Mouse (Mus musculus) spleen, adult 2 months (tissue): ENCODE results near the gene Crtam. TPM values are rescaled to one million over a fixed set of nuclear protein-coding genes. Genes with fewer than 3 reads are reported as not detected.

Experiments used
- DNase-seq, 2 experiments: peaks; one replicate each; pipeline versions ENCODE4 v3.0.0 to v3.0.0-alpha.2; 2012 to 2021; ENCODE audit warnings: low spot score in 2 of 2, low read depth in 1 of 2
- H3K27ac ChIP-seq: fragments of 200-500 bp; 2 replicates; pipeline ENCODE4 v1.5.1; 2012; ENCODE audit warnings: low read length, inconsistent platforms; ENCODE audit not compliant: insufficient read depth
- H3K27me3 ChIP-seq: fragments of 200-500 bp; 2 replicates; pipeline ENCODE4 v1.6.1; 2012; ENCODE audit warnings: mild to moderate bottlenecking, moderate library complexity, low read length, inconsistent platforms; ENCODE audit not compliant: control insufficient read depth, insufficient read depth
- H3K36me3 ChIP-seq: fragments of 200-500 bp; 2 replicates; pipeline ENCODE4 v1.6.1; 2012; ENCODE audit warnings: mild to moderate bottlenecking, low read length, inconsistent platforms; ENCODE audit not compliant: control insufficient read depth, insufficient read depth
- H3K4me1 ChIP-seq: fragments of 200-500 bp; 2 replicates; pipeline ENCODE4 v1.6.1; 2011; ENCODE audit warnings: inconsistent platforms; ENCODE audit not compliant: control insufficient read depth, insufficient read depth, insufficient read length
- H3K4me3 ChIP-seq: fragments of 200-500 bp; 2 replicates; pipeline ENCODE4 v1.5.1; 2011; ENCODE audit warnings: mild to moderate bottlenecking, inconsistent platforms; ENCODE audit not compliant: insufficient read depth, insufficient read length; ENCODE audit errors: extremely low read depth
- CTCF ChIP-seq: fragments of 200-500 bp; IDR thresholded peaks from 2 replicates; pipeline ENCODE4 v1.5.1; 2011; ENCODE audit warnings: mild to moderate bottlenecking, inconsistent platforms; ENCODE audit not compliant: insufficient read depth, insufficient read length, insufficient replicate concordance; ENCODE audit errors: extremely low read depth
- POLR2A ChIP-seq: fragments of 200-500 bp; IDR thresholded peaks from 2 replicates; pipeline ENCODE4 v1.6.1; 2011; ENCODE audit warnings: low read depth, low read length, inconsistent platforms
- WGBS: fragments of 180-500 bp; shearing (Covaris S2); methylation state at CpG from one replicate; pipeline ENCODE4 v1.1.7; 2018; 5-methylcytosine and 5-hydroxymethylcytosine counted together
- polyA plus RNA-seq: library from polyadenylated mRNA; depleted of rRNA; stranded (reverse); fragments of >200 nt; gene quantifications from 2 replicates; pipeline ENCODE4 v1.2.3, GENCODE M21; 2012; rRNA removed

Gene Crtam
- polyA plus RNA-seq, 1 experiment: 0.55 TPM

DNA sequence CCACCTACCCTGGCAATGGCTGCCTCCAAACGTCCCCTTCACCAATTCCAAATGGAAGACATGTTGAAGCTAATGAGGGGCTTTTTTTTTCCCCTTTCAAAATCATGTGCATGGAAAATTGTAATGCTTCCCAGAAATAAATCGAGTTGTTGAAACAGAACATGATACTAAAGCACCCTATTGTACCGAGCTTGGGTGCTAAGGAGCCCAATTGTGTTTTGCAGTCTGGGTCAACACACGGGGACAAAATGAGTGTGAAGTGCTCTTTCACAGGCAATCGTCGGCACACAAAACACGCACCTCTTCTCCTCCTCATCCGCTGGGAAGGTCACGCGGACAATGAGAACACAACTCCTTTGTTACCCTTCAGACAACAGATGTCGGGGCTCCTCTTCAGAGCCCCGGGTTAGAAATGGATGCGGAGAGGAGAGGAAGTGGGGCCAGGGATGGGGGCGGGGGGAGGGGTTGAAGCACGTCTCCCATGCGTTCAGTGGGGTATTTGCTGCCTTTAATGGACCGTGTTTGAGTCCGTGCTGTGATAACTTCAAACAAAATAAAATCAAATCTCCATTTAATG lies 55.3 kb downstream of the Crtam start:
- Histone ChIP-seq H3K4me1 (no peaks in the 10 kb centered on the region), H3K4me3 (no peak overlapping the region), H3K27ac (no peak overlapping the region), H3K36me3 (no peaks in the 10 kb centered on the region), H3K27me3 (no peaks in the 10 kb centered on the region)
- no peak for DNase-seq
- TF ChIP-seq POLR2A (no peak), CTCF (no peak)
- WGBS: 73% methylated on average over 18 of the region's 18 CpGs

DNA sequence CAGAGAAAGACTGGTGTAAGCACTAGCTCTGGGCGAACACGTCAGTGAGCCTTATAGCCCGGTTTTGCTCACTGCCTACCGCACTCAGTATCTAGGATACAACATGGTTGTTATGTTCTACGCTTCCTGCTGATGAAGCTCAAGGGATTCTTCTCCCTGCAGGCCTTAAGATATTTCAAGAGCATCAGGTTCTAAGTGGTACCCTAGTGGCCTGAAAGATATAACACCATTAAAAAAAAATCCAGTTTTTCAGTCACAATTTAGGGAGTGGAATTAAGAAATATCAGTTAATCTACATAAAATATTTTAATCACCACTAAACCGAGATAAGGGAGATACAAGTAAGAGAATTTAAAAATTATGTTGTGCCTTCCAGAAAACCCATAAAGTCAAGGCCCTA lies 56.0 kb downstream of the Crtam start:
- no peaks in the 10 kb centered on the region for H3K4me1 ChIP-seq
- no peak overlapping the region for H3K4me3 ChIP-seq
- no peak overlapping the region for H3K27ac ChIP-seq
- no peaks in the 10 kb centered on the region for H3K27me3 ChIP-seq
- WGBS: 93% methylated on average over 6 of the region's 6 CpGs
- no peak for TF ChIP-seq POLR2A
- no peak for TF ChIP-seq CTCF
- no peaks in the 10 kb centered on the region for H3K36me3 ChIP-seq
- no peak for DNase-seq

DNA sequence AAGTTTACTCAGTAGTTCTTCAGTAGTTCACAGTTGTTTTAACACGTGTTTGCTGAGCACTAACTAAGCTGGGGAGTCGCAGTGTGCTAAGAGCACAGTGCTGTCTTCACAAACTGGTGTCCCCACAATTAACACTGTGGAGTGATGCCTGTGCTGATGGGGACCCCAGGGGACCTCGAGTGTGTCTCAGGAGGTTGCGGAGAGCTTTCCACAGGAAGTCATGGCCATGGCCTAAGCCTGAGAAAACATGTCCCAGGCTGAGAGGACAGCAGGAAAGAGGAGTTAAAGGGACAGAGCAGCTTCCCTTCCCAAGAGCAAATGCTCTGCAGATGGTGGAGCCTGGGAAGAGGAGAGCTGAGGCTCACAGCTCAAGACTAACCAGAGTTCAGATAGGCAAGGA lies 57.3 kb downstream of the Crtam start:
- no peak for DNase-seq
- H3K27me3 ChIP-seq: no peaks in the 10 kb centered on the region

DNA sequence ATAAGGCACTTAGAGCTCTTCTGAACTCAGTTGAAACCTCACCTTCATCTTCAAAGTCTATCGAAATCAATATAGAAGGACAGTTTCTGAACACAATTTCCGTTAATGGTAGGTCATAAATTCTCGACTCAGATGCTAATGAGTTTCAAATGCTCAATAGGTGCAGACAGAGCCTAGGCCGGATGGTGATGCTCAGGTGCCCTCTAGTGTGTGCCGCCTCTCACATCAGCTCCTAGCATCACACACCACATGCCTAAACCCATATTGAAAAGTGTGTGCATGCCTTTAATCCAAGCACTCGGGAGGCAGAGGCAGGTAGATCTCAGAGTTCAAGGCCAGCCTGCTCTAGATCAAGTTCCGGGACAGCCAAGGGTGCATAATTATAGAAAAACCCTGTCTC lies 67.0 kb downstream of the Crtam start:
- H3K36me3 ChIP-seq: no peaks in the 10 kb centered on the region
- DNase-seq: no peak
- H3K27ac ChIP-seq: no peak overlapping the region
- no peaks in the 10 kb centered on the region for H3K4me1 ChIP-seq
- H3K4me3 ChIP-seq: no peak overlapping the region
- no peaks in the 10 kb centered on the region for H3K27me3 ChIP-seq
- TF ChIP-seq CTCF (no peak), POLR2A (no peak)
- 68% methylated on average over 7 of the region's 7 CpGs for WGBS

More for the DNA sequence above, 57.3 kb downstream of the Crtam start:
- 65% methylated on average over 4 of the region's 4 CpGs for WGBS
- Histone ChIP-seq H3K36me3 (no peaks in the 10 kb centered on the region), H3K27ac (no peak overlapping the region), H3K4me1 (no peaks in the 10 kb centered on the region), H3K4me3 (no peak overlapping the region)
- TF ChIP-seq POLR2A (no peak), CTCF (no peak)

DNA sequence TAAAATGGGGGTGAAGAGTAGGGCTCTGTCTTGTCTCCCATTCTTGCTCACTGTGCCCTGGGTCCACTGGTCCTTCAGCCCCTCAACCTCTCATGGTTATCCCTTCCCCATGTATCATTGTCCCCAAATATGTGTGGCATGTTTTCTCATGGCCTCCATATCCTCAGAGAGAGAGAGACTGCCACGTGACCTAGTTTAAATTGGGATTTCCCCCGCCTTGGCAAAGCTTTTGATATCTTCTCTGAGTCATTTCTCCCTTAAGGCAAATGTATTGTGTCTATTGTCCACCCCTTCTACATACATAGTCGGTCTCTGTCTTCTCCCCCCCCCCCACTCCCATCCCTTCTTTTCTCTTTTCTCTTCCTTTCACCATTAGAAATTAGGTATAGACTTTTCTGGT lies 71.1 kb downstream of the Crtam start:
- TF ChIP-seq CTCF (no peak), POLR2A (no peak)
- no peak for DNase-seq
- H3K27me3 ChIP-seq: no peaks in the 10 kb centered on the region
- H3K4me1 ChIP-seq: no peaks in the 10 kb centered on the region
- H3K36me3 ChIP-seq: no peaks in the 10 kb centered on the region
- no peak overlapping the region for H3K27ac ChIP-seq
- no peak overlapping the region for H3K4me3 ChIP-seq
- 63% methylated on average over 3 of the region's 3 CpGs for WGBS

DNA sequence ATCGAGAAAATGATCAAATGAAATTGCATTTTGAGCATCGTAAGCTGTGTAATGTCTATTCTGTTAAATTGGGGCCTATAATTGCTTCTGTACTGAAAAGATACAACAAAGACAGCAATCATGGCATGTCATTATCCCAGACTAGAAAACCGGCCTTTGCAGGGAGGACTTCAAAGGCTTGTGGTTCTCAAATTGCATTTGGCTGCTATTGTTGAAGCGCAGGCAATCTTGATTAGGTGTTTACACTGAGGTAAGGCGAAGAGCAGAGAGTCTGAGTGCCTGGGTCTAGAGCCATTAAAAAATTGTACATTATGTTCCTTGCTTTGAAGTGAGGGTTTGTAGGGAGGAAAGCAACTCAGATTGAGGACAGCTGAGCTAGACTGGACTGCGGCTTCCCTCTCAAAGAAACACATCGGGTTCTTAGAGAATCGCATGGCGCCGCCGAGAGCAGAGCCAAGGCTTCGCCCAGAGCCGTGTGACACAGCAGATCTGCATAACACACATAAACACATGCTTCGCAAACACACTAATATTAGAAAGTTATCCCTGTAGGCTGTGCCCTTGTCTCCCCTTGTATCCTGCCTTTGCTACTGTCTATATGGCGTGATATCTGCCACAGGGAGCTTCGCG lies 77.0 kb downstream of the Crtam start:
- 87% methylated on average over 17 of the region's 17 CpGs for WGBS
- Histone ChIP-seq H3K36me3 (no peaks in the 10 kb centered on the region), H3K4me3 (no peak overlapping the region)

More for the DNA sequence above, 77.0 kb downstream of the Crtam start:
- no peaks in the 10 kb centered on the region; the same call in 1 of the 2 replicates for H3K27me3 ChIP-seq
- H3K4me1 ChIP-seq: no peaks in the 10 kb centered on the region
- TF ChIP-seq POLR2A (no peak), CTCF (no peak)
- no peak for DNase-seq
- H3K27ac ChIP-seq: no peak overlapping the region

Other genes with a start within 250 kb of the Crtam start
- 1,187 and 1,452 TPM in 2 replicates for gene Hspa8, start 203.6 kb downstream of the Crtam start, polyA plus RNA-seq
- gene Bsx, start 130.5 kb downstream of the Crtam start, polyA plus RNA-seq: not detected in 2 replicates
- gene Jhy, start 40.5 kb downstream of the Crtam start, polyA plus RNA-seq: 0.90 and 1.1 TPM in 2 replicates
- gene Ubash3b, start 157.1 kb upstream of the Crtam start, polyA plus RNA-seq: 10.2 and 11.9 TPM in 2 replicates